Mouse (Mus musculus) heart, adult 2 months (tissue): ENCODE measurements around the gene Mrtfa. TPM values are rescaled to one million over a fixed set of nuclear protein-coding genes. Genes with fewer than 3 reads are reported as not detected.

Experiments
- DNase-seq, 2 experiments: peaks; one replicate each; pipeline ENCODE4 v3.0.0; 2021
- H3K27ac ChIP-seq: fragments of 200-600 bp; 2 replicates; pipeline ENCODE4 v1.8.1; 2022
- H3K27me3 ChIP-seq: fragments of 200-500 bp; 2 replicates; pipeline ENCODE4 v1.6.1; 2012; ENCODE audit warnings: mild to moderate bottlenecking, low read length, inconsistent platforms, mixed read lengths; ENCODE audit not compliant: control insufficient read depth, insufficient read depth
- H3K36me3 ChIP-seq: fragments of 200-500 bp; 2 replicates; pipeline ENCODE4 v1.6.1; 2012; ENCODE audit warnings: low read length, inconsistent platforms; ENCODE audit not compliant: control insufficient read depth, insufficient read depth
- H3K4me1 ChIP-seq: fragments of 200-500 bp; 2 replicates; pipeline ENCODE4 v1.6.1; 2011; ENCODE audit warnings: low read length; ENCODE audit not compliant: control insufficient read depth, insufficient read depth
- H3K4me3 ChIP-seq: fragments of 200-600 bp; 2 replicates; pipeline ENCODE4 v1.8.1; 2022
- H3K79me2 ChIP-seq: fragments of 200-500 bp; replicated peaks from 2 replicates; pipeline ENCODE4 v1.6.1; 2012; ENCODE audit warnings: mild to moderate bottlenecking, inconsistent platforms, low read length, moderate library complexity, mixed read lengths; ENCODE audit not compliant: control insufficient read depth, insufficient read depth
- H3K9ac ChIP-seq: fragments of 200-500 bp; 2 replicates; pipeline ENCODE4 v1.6.1; 2012; ENCODE audit warnings: low read depth, mild to moderate bottlenecking, control low read depth, inconsistent platforms, low read length, mixed read lengths
- CTCF ChIP-seq: fragments of 200-600 bp; IDR thresholded peaks from 2 replicates; pipeline ENCODE4 v1.8.1; 2022; ENCODE audit warnings: antibody characterized with exemption, mild to moderate bottlenecking, moderate library complexity
- EP300 ChIP-seq: fragments of 200-500 bp; IDR thresholded peaks from 2 replicates; pipeline ENCODE4 v1.6.1; 2011; ENCODE audit warnings: low read depth, low read length, control low read depth; ENCODE audit not compliant: insufficient read depth
- POLR2A ChIP-seq: fragments of 200-500 bp; IDR thresholded peaks from 2 replicates; pipeline ENCODE4 v1.6.1; 2011; ENCODE audit warnings: mild to moderate bottlenecking, low read depth, low read length, control low read depth; ENCODE audit not compliant: insufficient read depth
- WGBS: fragments of 180-500 bp; shearing (Covaris S2); methylation state at CpG from one replicate; pipeline ENCODE4 v1.1.7; 2018; 5-methylcytosine and 5-hydroxymethylcytosine counted together
- intact Hi-C: fragments of 180-260 bp; cut with DNase I; formaldehyde crosslinking; loops from one replicate; pipeline ENCODE4 v1.15.1; 2025
- polyA plus RNA-seq: library from polyadenylated mRNA; depleted of rRNA; stranded (reverse); fragments of >200 nt; gene quantifications from 2 replicates; pipeline ENCODE4 v1.2.3, GENCODE M21; 2012
- total RNA-seq, 2 experiments: library from RNA; stranded (reverse); gene quantifications; 2 replicates each; pipeline ENCODE4 v1.2.3; 2021

Gene Mrtfa
- total and polyA plus RNA-seq, 3 experiments, result 7.2 to 11.0 (median 9.0) TPM

DNA sequence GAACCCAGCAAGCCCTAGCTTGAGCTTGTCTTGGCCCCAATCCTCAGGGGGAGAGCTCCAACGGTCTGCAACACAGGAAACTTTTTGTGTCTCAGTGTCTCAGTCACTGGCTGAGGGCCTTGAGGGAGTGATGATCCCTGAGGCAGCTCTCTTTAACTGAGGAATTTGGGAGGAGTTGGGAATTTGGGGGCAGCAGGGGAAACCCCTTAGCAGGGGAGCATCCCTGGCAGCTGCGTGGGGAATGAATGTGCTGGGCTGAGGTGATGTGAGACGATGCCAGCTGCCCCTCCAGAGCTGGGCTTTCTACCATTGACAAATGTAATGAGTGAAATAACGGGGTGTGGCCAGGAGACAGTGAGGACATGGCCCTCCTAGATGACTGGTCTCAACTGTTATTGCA lies 4.9 kb upstream of the Mrtfa start:
- no peak overlapping the region for H3K27ac ChIP-seq
- no peaks in the 10 kb centered on the region for H3K36me3 ChIP-seq
- intact Hi-C loops, result loop anchor here (10.0 kb wide), 1 partner anchor 941 kb away; the partner anchor contains the start of gene Atf4
- H3K27me3 ChIP-seq, result no peaks in the 10 kb centered on the region
- H3K79me2 ChIP-seq, result no peaks in the 10 kb centered on the region
- TF ChIP-seq EP300 (no peak), CTCF (no peak), POLR2A (no peak)
- H3K4me1 ChIP-seq, result peaks cover 2% of the 10 kb centered on the region
- H3K9ac ChIP-seq, result no peak overlapping the region
- H3K4me3 ChIP-seq, result no peak overlapping the region
- WGBS, result 47% methylated on average over 4 of the region's 4 CpGs
- DNase-seq, result no peak

DNA sequence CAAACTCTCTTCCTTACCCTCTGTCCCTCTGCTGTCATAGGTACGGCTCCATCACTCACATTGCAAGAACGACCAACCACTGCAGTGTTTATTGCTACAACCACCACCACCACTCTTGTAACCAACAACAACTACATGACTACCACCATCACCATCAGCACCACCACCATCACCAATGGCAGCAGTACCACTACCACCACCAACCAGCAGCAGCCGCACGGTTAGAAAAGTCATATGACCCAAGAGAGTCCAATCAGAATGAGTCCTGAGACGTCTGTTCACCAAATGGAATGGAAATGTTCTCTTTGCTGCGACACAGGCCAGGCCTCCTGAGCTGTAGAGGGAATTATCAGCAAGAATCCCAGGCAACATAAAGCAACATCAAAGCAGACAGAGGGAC lies 4.2 kb upstream of the Mrtfa start:
- H3K9ac ChIP-seq, result no peak overlapping the region
- H3K27me3 ChIP-seq, result no peaks in the 10 kb centered on the region
- intact Hi-C loops, result loop anchor here (5.0 to 10.0 kb wide), 2 partner anchors 482 to 940 kb away; partner anchors contain the start of genes Atf4 and Tnrc6b
- peaks cover 2% of the 10 kb centered on the region; the same call in 1 of the 2 replicates for H3K79me2 ChIP-seq
- no peak overlapping the region for H3K4me3 ChIP-seq
- WGBS, result 90% methylated on average over 6 of the region's 6 CpGs
- no peak for DNase-seq
- no peak overlapping the region for H3K27ac ChIP-seq
- no peaks in the 10 kb centered on the region for H3K36me3 ChIP-seq
- peaks cover 3% of the 10 kb centered on the region for H3K4me1 ChIP-seq
- TF ChIP-seq EP300, result no peak
- no peak for TF ChIP-seq POLR2A
- TF ChIP-seq CTCF, result no peak

DNA sequence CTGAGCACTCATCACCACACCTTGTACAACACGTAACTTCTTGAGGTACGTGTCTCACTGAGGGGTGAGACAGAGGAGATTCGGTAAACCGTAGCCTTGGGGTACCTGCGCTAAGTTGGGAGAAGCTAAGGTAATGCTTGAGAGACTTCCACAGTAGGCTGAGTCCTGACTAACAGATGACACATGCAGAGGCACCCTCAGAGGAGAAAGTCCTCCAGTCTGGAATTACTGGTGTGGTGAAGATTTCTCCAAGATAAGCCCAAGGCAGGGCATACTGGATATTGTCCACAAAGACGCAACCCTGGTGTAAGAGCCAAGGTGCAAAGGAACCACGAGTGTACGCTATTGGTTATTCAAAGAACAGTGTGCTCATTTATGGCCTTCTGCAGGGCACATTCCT lies 2.3 kb upstream of the Mrtfa start:
- H3K4me3 ChIP-seq, result no peak overlapping the region
- H3K27me3 ChIP-seq, result no peaks in the 10 kb centered on the region
- H3K79me2 ChIP-seq, result peaks cover 2% of the 10 kb centered on the region; the same call in 1 of the 2 replicates
- no peak overlapping the region for H3K27ac ChIP-seq
- H3K36me3 ChIP-seq, result peaks cover 5% of the 10 kb centered on the region; the same call in 1 of the 2 replicates
- no peak for TF ChIP-seq POLR2A
- no peak for DNase-seq
- no peak overlapping the region for H3K9ac ChIP-seq
- intact Hi-C loops, result loop anchor here (5.0 to 10.0 kb wide), 2 partner anchors 481 to 938 kb away; partner anchors contain the start of genes Atf4 and Tnrc6b
- H3K4me1 ChIP-seq, result peaks cover 2% of the 10 kb centered on the region; the same call in 1 of the 2 replicates
- 97% methylated on average over 8 of the region's 8 CpGs for WGBS

DNA sequence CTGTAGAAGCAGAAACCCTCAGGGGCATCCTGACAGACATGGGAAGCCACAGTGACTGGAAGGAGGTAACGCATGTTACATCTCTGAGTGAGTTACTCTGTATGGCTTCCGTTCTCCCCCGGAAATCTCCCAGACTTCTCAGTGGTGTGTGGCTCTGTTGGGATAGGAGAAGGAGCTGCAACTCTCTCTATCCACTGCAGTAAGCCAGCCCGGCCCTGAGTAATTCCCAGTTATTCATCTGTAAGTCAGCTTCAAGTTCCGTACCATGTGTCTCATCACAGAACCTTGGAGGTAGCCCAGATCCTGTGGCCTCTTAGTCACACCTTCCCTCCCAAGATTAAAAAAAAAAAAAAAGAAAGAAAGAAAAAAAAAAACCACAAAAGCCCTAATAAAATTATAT lies 1.8 kb upstream of the Mrtfa start:
- intact Hi-C loops, result loop anchor here (5.0 to 10.0 kb wide), 2 partner anchors 480 to 938 kb away; partner anchors contain the start of genes Atf4 and Tnrc6b
- Histone ChIP-seq H3K27ac (no peak overlapping the region), H3K27me3 (no peaks in the 10 kb centered on the region), H3K4me1 (peaks cover 2% of the 10 kb centered on the region; the same call in 1 of the 2 replicates), H3K4me3 (no peak overlapping the region), H3K79me2 (peaks cover 2% of the 10 kb centered on the region; the same call in 1 of the 2 replicates), H3K36me3 (peaks cover 5% of the 10 kb centered on the region; the same call in 1 of the 2 replicates), H3K9ac (no peak overlapping the region)
- DNase-seq, result no peak
- 80% methylated on average over 5 of the region's 5 CpGs for WGBS
- TF ChIP-seq POLR2A (no peak), CTCF (no peak)

DNA sequence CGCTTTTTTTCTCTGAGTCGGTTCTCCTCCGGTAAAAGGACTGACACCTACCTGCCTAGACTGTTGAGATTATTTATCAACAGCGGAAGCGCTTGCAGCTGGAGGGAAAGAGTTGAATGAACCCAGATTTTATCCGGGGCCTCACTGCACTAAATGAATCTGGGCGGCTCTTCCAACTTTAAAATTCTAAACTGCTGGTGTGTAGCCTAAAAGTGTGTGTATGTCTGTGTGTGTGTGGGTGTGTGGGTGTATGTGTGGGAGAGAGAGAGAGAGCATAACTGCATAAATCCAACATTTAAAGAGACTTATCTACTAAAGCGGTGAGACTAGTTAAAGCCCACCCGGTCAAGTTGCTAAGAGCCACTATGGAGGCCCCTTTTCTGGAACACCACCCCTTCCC lies 746 bp upstream of the Mrtfa start:
- intact Hi-C loops, result loop anchor here (5.0 to 10.0 kb wide), 2 partner anchors 479 to 937 kb away; partner anchors contain the start of genes Atf4 and Tnrc6b
- no peaks in the 10 kb centered on the region for H3K27me3 ChIP-seq
- WGBS, result 27% methylated on average over 9 of the region's 9 CpGs

DNA sequence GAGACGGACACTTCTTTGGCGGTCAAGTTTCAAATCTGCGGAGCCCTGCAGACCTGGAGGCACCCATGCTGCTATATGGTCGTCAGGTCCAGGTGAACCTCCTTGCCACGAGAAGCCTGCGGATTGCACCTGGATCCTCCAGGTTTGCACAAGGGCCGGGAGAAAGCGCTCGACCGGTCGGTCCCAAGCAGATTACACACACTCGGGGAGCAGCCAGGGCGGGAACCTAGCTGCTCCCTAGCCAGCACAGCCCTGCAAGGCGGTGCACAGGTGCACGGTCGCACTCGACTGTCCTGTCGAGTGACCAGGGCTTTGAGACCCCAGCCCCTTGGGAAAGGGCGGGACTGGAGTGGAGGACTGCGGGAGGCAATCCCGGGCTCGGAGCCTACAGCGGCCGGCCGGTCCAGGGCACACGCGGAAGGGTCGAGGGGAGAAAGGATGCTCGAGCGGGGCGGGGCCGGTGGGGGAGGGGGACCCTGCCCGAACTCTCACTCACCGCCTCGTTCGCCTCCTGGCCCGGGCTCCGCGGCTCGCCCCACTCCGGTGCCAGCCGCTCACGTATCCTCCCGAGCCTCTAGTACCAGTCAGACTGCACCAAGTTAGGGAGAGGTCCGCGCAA lies 437 bp downstream of the Mrtfa start:
- no peak for TF ChIP-seq EP300
- no peak for TF ChIP-seq POLR2A
- no peak for TF ChIP-seq CTCF
- Histone ChIP-seq H3K9ac (peak overlapping the region; percentile 84), H3K4me1 (peaks cover 2% of the 10 kb centered on the region; the same call in 1 of the 2 replicates), H3K27ac (peak overlapping the region; percentile 79), H3K36me3 (peaks cover 5% of the 10 kb centered on the region; the same call in 1 of the 2 replicates), H3K79me2 (peaks cover 5% of the 10 kb centered on the region), H3K4me3 (peak overlapping the region; percentile 90), H3K27me3 (no peaks in the 10 kb centered on the region)
- 1% methylated on average over 46 of the region's 46 CpGs for WGBS
- intact Hi-C loops, result loop anchor here (5.0 to 10.0 kb wide), 2 partner anchors 478 to 935 kb away; partner anchors contain the start of genes Atf4 and Tnrc6b
- peak in 1 of 2 experiments; percentile 36 for DNase-seq

More for the DNA sequence above, 746 bp upstream of the Mrtfa start:
- Histone ChIP-seq H3K27ac (peak overlapping the region; percentile 91), H3K36me3 (peaks cover 5% of the 10 kb centered on the region; the same call in 1 of the 2 replicates), H3K9ac (peak overlapping the region; percentile 73), H3K79me2 (peaks cover 3% of the 10 kb centered on the region; the same call in 1 of the 2 replicates), H3K4me3 (peak overlapping the region; percentile 71), H3K4me1 (peaks cover 2% of the 10 kb centered on the region; the same call in 1 of the 2 replicates)
- TF ChIP-seq EP300, result no peak
- TF ChIP-seq POLR2A, result no peak
- TF ChIP-seq CTCF, result no peak
- DNase-seq, result no peak
